Mouse (Mus musculus) cerebellum, adult 11 months (tissue): Measurements from ENCODE around the gene Scgb2b15.
"Not testable (repeated sequence)": the region's sequence is repeated elsewhere in the genome, so short reads cannot be mapped to it uniquely, and the experiment has no call there.

Experiments
- DNase-seq: peaks from one replicate; pipeline ENCODE4 v3.0.0; 2022

Scgb2b15 gene

DNA sequence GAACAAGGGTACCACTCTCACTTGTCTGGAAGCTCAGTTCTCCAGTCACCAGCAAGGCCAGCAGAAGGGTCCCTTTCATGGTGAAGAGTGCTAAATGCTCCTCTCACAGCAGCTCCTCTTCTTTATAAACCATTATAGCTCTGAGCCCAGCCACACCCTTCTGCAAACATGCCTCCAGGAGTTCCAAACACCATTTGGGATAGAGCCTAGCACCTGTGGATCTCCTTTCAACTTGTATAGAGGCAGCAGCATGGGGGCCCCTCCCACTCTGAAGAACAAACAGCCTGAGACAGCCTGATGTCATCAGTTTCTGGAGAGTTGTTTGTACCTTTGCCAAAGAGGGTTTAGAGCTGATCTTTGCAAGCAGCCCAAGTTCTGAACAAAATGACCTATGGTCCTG is at the start of gene Scgb2b15:
Scgb2b15 (minus strand) TSS at position 101 of the 400 bp plus-strand sequence.
- DNase-seq, result not testable (repeated sequence)

DNA sequence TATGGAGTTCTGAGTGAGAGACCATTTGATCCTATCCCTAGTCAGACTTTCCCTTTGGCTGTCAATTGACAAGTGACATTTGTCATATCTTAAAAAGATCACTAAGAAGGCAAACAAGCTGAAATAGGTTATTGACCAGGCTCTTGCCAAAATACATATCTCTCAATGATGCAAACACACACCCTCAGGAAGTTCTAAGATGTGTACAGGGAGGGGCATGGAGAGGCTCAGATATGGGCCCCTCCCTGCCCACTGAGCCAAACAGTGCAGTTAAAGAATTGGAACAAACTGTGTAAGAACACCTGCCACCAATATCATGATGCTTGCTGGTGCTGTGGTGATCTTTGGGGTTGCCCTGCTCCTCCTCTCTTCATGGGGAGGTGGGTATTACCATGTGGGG is 6.8 kb upstream of the Scgb2b15 start, which contains the start of gene Scgb1b15:
Scgb1b15 (plus strand) TSS at position 301 of the 400 bp plus-strand sequence.
- DNase-seq, result not testable (repeated sequence)
